In the genomic region with DNA sequence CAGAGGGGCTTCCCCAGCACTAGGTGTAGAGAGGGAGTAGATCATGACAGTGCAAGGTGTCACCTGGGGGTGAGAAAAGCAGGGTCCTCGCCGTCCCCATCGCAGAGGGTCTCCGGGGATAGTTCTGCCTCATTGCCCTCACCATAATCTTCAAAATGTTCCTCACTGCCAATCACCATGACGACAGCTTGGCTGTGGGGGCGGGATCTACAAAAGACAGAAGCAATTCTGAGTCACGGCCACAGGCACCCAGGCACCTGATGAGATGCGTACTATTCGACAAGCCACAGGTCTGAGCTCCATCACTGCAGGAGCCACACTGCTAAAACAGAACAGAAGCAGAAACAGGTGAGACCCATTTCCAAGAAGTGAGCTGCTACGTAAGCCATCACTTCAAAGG, we compare ENCODE assay signal across 19 mouse cellular contexts. TPM values are rescaled to one million over a fixed set of nuclear protein-coding genes. Genes with fewer than 3 reads are reported as not detected.
DNase-seq lines count a peak whose midpoint lies in the region; ATAC-seq and TF ChIP-seq lines count a peak whose summit lies in the region.
"Had no signal": no experiment of that assay in that cellular context is flagged by ENCODE, and none has a peak within 500 bp of the region (broad histone marks: within the 10 kb centered on the region; RNA-seq: fewer than 3 reads in every experiment).

No protein-coding gene starts in this region.

- ATAC-seq in megakaryocyte, adult 5-6 weeks (ENCODE audit: poor library complexity, severe bottlenecking), result no peak
- no peak for ATAC-seq in cerebellum, adult (ENCODE audit: insufficient number of reproducible peaks, low FRiP score, low TSS enrichment)
- ATAC-seq: forebrain, embryonic 16.5 days; intestine, postnatal 0 days had no signal

- no peak overlapping the region for H3K4me3 ChIP-seq in layer of hippocampus, adult 2 months
- H3K4me3 ChIP-seq in left cerebral cortex, adult 2 months, result no peak overlapping the region
- H3K4me3 ChIP-seq: embryonic facial prominence, embryonic 12.5 days; limb, embryonic 10.5 days; midbrain, embryonic 12.5 days; stomach, embryonic 15.5 days had no signal

- no peak for TF ChIP-seq CTCF in layer of hippocampus, adult 2 months (conservative IDR thresholded peaks at IDR 0.05)
- no peak for TF ChIP-seq CTCF in left cerebral cortex, adult 2 months (IDR thresholded peaks at IDR 0.05)

- peak; percentile 75 to 77 for DNase-seq in right cerebral cortex, adult 2 months (ENCODE audit: low spot score in 2 of 2)
- DNase-seq in right cerebral cortex, postnatal 14 days, result no peak
- peak; percentile 75 to 79 for DNase-seq in layer of hippocampus, adult 2 months (ENCODE audit: low spot score in 2 of 2)
- DNase-seq in left cerebral cortex, adult 2 months (ENCODE audit: extremely low spot score in 1 of 2, low spot score in 2 of 2), result peak; percentile 40 to 59
- DNase-seq in adipocyte (ENCODE audit: low spot score), result no peak
- DNase-seq: adrenal gland, postnatal 14 days; cerebellum, adult 8-10 months; lung, embryonic 14.5 days had no signal

- intact Hi-C loops in left cerebral cortex, adult 2 months (cut with DNase I), result no loop called here

- H3K27ac ChIP-seq in layer of hippocampus, adult 2 months, result peak overlapping the region; percentile 87
- no peak overlapping the region for H3K27ac ChIP-seq in left cerebral cortex, adult 2 months
- H3K27ac ChIP-seq: embryonic facial prominence, embryonic 12.5 days; hindbrain, embryonic 14.5 days; kidney, postnatal 0 days; limb, embryonic 10.5 days; macrophage; midbrain, embryonic 12.5 days; stomach, embryonic 15.5 days had no signal

RNA-seq across cellular contexts. Expression of gene Capn15, which starts 28.1 kb away (rescaled TPM):
- total RNA-seq in layer of hippocampus, adult 2 months (2021), result 10 to 100 TPM; 53.6 to 58.8 TPM
- total RNA-seq in left cerebral cortex, adult 2 months (2021), result 10 to 100 TPM; 53.9 to 59.3 TPM
- 9.1 and 10.4 TPM in 2 replicates for total RNA-seq in megakaryocyte, adult 5-6 weeks (2015)
- total RNA-seq in megakaryocyte, adult 5-6 weeks (2017), result 3.5 and 3.7 TPM in 2 replicates

RNA-seq across cellular contexts. Expression of gene Rab11fip3, which starts 55.6 kb away (rescaled TPM):
- 100 to 1,000 TPM; 108 to 115 TPM for total RNA-seq in layer of hippocampus, adult 2 months (2021)
- total RNA-seq in left cerebral cortex, adult 2 months (2021), result 100 to 1,000 TPM; 114 to 119 TPM
- total RNA-seq in megakaryocyte, adult 5-6 weeks (2015), result 0.71 and 1.3 TPM in 2 replicates
- 0.70 and 2.5 TPM in 2 replicates for total RNA-seq in megakaryocyte, adult 5-6 weeks (2017)

Comparison
In these comparisons a context has a peak if more than half of its experiments do, and no peak if none do; other contexts are left out.
1. DNase-seq: peak in right cerebral cortex, adult 2 months (2 of 2), layer of hippocampus, adult 2 months (2 of 2) and left cerebral cortex, adult 2 months (2 of 2); none in right cerebral cortex, postnatal 14 days (single experiment) and adipocyte (single experiment).
2. RNA of gene Capn15, which starts 28.1 kb away (total RNA-seq): 53.9 to 59.3 TPM in left cerebral cortex, adult 2 months and 53.6 to 58.8 TPM in layer of hippocampus, adult 2 months; 3.5 to 10.4 TPM in megakaryocyte, adult 5-6 weeks; every median in the first group is over 4 times any median in the second.
3. RNA of gene Rab11fip3, which starts 55.6 kb away (total RNA-seq): 114 to 119 TPM in left cerebral cortex, adult 2 months and 108 to 115 TPM in layer of hippocampus, adult 2 months; 0.70 to 2.5 TPM in megakaryocyte, adult 5-6 weeks; every median in the first group is over 10 times any median in the second.